Mouse (Mus musculus) CH12.LX (cell line): Measurements from ENCODE around the gene Trex2. TPM values are rescaled to one million over a fixed set of nuclear protein-coding genes. Genes with fewer than 3 reads are reported as not detected.
"Not testable (repeated sequence)": the region's sequence is repeated elsewhere in the genome, so short reads cannot be mapped to it uniquely, and the experiment has no call there.

Experiments
- DNase-seq: peaks from one replicate; pipeline ENCODE4 v3.0.0-alpha.2; 2013; ENCODE audit errors: extremely low read depth
- H3K27ac ChIP-seq: 2 replicates; pipeline ENCODE4 v1.5.1; 2012; ENCODE audit warnings: low read depth, mild to moderate bottlenecking, control low read depth, moderate library complexity; ENCODE audit not compliant: insufficient read depth
- H3K27me3 ChIP-seq: replicated peaks from 2 replicates; pipeline ENCODE3; 2012; ENCODE audit warnings: inconsistent platforms
- H3K36me3 ChIP-seq, 2 experiments: replicated peaks in 1 of 2; 2 replicates each; pipeline versions ENCODE3 to v1.6.1; 2012; ENCODE audit warnings: inconsistent platforms in 1 of 2, low read length in 1 of 2, mild to moderate bottlenecking in 1 of 2, mixed read lengths in 1 of 2, moderate library complexity in 1 of 2; ENCODE audit not compliant: control insufficient read depth in 1 of 2, insufficient read depth in 1 of 2
- H3K4me1 ChIP-seq, 2 experiments: 2 replicates each; pipeline ENCODE4 v1.6.1; 2012; ENCODE audit warnings: inconsistent platforms in 1 of 2, moderate library complexity in 1 of 2; ENCODE audit not compliant: insufficient read depth in 2 of 2, control insufficient read depth in 1 of 2
- H3K4me2 ChIP-seq: 2 replicates; pipeline ENCODE4 v1.6.1; 2012; ENCODE audit warnings: low read depth, mild to moderate bottlenecking, control low read depth; ENCODE audit not compliant: poor library complexity, insufficient read depth, severe bottlenecking
- H3K4me3 ChIP-seq, 3 experiments: fragments of 150-350 bp in 1 of 3; sonication (generic) in 1 of 3; replicated peaks in 1 of 3; 2 replicates each; pipeline versions ENCODE3 to v1.5.1; 2011 to 2012; ENCODE audit warnings: low read depth in 2 of 3, low read length in 2 of 3, mild to moderate bottlenecking in 2 of 3, moderate library complexity in 2 of 3, control low read depth in 1 of 3, improper control_type of control experiment in 1 of 3, inconsistent platforms in 1 of 3, mixed read lengths in 1 of 3; ENCODE audit not compliant: poor library complexity in 1 of 3
- H3K79me2 ChIP-seq: replicated peaks from 2 replicates; pipeline ENCODE4 v1.6.1; 2012; ENCODE audit warnings: mild to moderate bottlenecking, moderate library complexity; ENCODE audit not compliant: control insufficient read depth, poor library complexity, insufficient read depth, severe bottlenecking; ENCODE audit errors: extremely low read depth
- H3K9ac ChIP-seq: 2 replicates; pipeline ENCODE4 v1.6.1; 2012; ENCODE audit warnings: low read depth, mild to moderate bottlenecking, control low read depth, moderate library complexity; ENCODE audit not compliant: insufficient read depth
- H3K9me3 ChIP-seq: replicated peaks from 2 replicates; pipeline ENCODE3; 2012; ENCODE audit warnings: low read length, inconsistent platforms, mixed read lengths
- BHLHE40 ChIP-seq: IDR thresholded peaks from 2 replicates; pipeline ENCODE4 v1.6.1; 2011; ENCODE audit warnings: mild to moderate bottlenecking, low read depth, low read length, improper control_type of control experiment
- CHD2 ChIP-seq: IDR thresholded peaks from 2 replicates; pipeline ENCODE4 v1.6.1; 2011; ENCODE audit warnings: low read length, improper control_type of control experiment
- ELF1 ChIP-seq: IDR thresholded peaks from 2 replicates; pipeline ENCODE4 v1.6.1; 2014; ENCODE audit warnings: low read depth, mild to moderate bottlenecking, inconsistent platforms, low read length, improper control_type of control experiment
- EP300 ChIP-seq: IDR thresholded peaks from 2 replicates; pipeline ENCODE4 v1.6.1; 2011; ENCODE audit warnings: low read length, improper control_type of control experiment
- HCFC1 ChIP-seq: IDR thresholded peaks from 2 replicates; pipeline ENCODE4 v1.6.1; 2012; ENCODE audit warnings: low read depth, mild to moderate bottlenecking, inconsistent platforms, low read length, improper control_type of control experiment
- JUND ChIP-seq: conservative IDR thresholded peaks from 2 replicates; pipeline ENCODE4 v1.6.1; 2011; ENCODE audit warnings: low read depth, low read length, improper control_type of control experiment
- KAT2A ChIP-seq: IDR thresholded peaks from 2 replicates; pipeline ENCODE4 v1.6.1; 2012; ENCODE audit warnings: low read length, improper control_type of control experiment, inconsistent platforms; ENCODE audit not compliant: insufficient replicate concordance
- MEF2A ChIP-seq: IDR thresholded peaks from 2 replicates; pipeline ENCODE4 v1.6.1; 2014; ENCODE audit warnings: low read depth, mild to moderate bottlenecking, inconsistent platforms, low read length, improper control_type of control experiment, borderline replicate concordance
- MXI1 ChIP-seq: IDR thresholded peaks from 2 replicates; pipeline ENCODE4 v1.6.1; 2011; ENCODE audit warnings: mild to moderate bottlenecking, low read depth, low read length, improper control_type of control experiment
- PAX5 ChIP-seq: IDR thresholded peaks from 2 replicates; pipeline ENCODE4 v1.6.1; 2012; ENCODE audit warnings: low read length, inconsistent platforms, mixed read lengths
- POLR2AphosphoS2 ChIP-seq: IDR thresholded peaks from 2 replicates; pipeline ENCODE4 v1.6.1; 2011; ENCODE audit warnings: low read depth, low read length, improper control_type of control experiment
- SMC3 ChIP-seq: IDR thresholded peaks from 2 replicates; pipeline ENCODE4 v1.6.1; 2011; ENCODE audit warnings: low read depth, low read length, improper control_type of control experiment
- TBP ChIP-seq: conservative IDR thresholded peaks from 2 replicates; pipeline ENCODE4 v1.6.1; 2011; ENCODE audit warnings: low read depth, low read length, improper control_type of control experiment
- UBTF ChIP-seq: IDR thresholded peaks from 2 replicates; pipeline ENCODE4 v1.6.1; 2012; ENCODE audit warnings: low read depth, mild to moderate bottlenecking, inconsistent platforms, low read length, improper control_type of control experiment, moderate library complexity
- USF2 ChIP-seq: conservative IDR thresholded peaks from 2 replicates; pipeline ENCODE4 v1.6.1; 2011; ENCODE audit warnings: low read depth, low read length, improper control_type of control experiment
- ZC3H11A ChIP-seq: IDR thresholded peaks from 2 replicates; pipeline ENCODE4 v1.6.1; 2012; ENCODE audit warnings: low read depth, mild to moderate bottlenecking, inconsistent platforms, low read length, improper control_type of control experiment
- ZKSCAN1 ChIP-seq: IDR thresholded peaks from 2 replicates; pipeline ENCODE4 v1.6.1; 2012; ENCODE audit warnings: low read depth, inconsistent platforms, low read length, improper control_type of control experiment, borderline replicate concordance
- ZMIZ1 ChIP-seq: IDR thresholded peaks from 2 replicates; pipeline ENCODE4 v1.6.1; 2012; ENCODE audit warnings: low read depth, mild to moderate bottlenecking, inconsistent platforms, low read length, improper control_type of control experiment
- dilution Hi-C: fragments of 300-500 bp; cut with MboI; formaldehyde crosslinking; loops from 2 replicates; pipeline ENCODE4 v1.14.3; 2020; ENCODE audit warnings: low sequenced_read_pairs; ENCODE audit not compliant: extremely low pct_unique_long_range_greater_than_20kb, extremely low pct_ligation_motif_present
- in situ Hi-C: fragments of 300-500 bp; cut with MboI; formaldehyde crosslinking; loops from 3 replicates; pipeline ENCODE4 v1.14.3; 2019; ENCODE audit warnings: low sequenced_read_pairs, low pct_ligation_motif_present, low pct_unique_long_range_greater_than_20kb, mixed read lengths
- polyA plus RNA-seq: library from polyadenylated mRNA; unstranded; fragments of >175 nt; gene quantifications from 2 replicates; pipeline ENCODE4 v1.2.1, GENCODE M21; 2012; ENCODE audit warnings: low read depth; ENCODE audit not compliant: insufficient read length
- total RNA-seq, 2 experiments: library from RNA; depleted of rRNA; stranded (reverse); fragments of 300-350 nt in 1 of 2; fragments of >200 nt in 1 of 2; gene quantifications; 2 replicates each; pipeline ENCODE4 v1.2.3; 2012 to 2014

Trex2 gene
- total and polyA plus RNA-seq, 3 experiments: not detected

GRCm38 (mm10) chrX:73398636-73399035, 36.5 kb downstream of the Trex2 start, which contains the start of gene Gm18336:
TSS of gene Gm18336 (minus strand) at chrX:73398736.
- dilution Hi-C loops, H3K9ac ChIP-seq: not testable (repeated sequence)

GRCm38 (mm10) chrX:73396446-73396845, 38.7 kb downstream of the Trex2 start:
- Histone ChIP-seq H3K27ac (no peak overlapping the region), H3K27me3 (no peaks in the 10 kb centered on the region), H3K79me2 (no peaks in the 10 kb centered on the region), H3K4me1 (no peaks in the 10 kb centered on the region), H3K4me2 (no peak overlapping the region), H3K36me3 (no peaks in the 10 kb centered on the region), H3K4me3 (no peak overlapping the region), H3K9me3 (no peaks in the 10 kb centered on the region), H3K9ac (no peak overlapping the region)
- TF ChIP-seq MEF2A: no peak
- no peak for TF ChIP-seq BHLHE40
- TF ChIP-seq MXI1: no peak
- no peak for TF ChIP-seq USF2
- TF ChIP-seq ZC3H11A: no peak
- no peak for TF ChIP-seq SMC3
- TF ChIP-seq POLR2AphosphoS2: no peak
- TF ChIP-seq ELF1: no peak
- no peak for TF ChIP-seq KAT2A
- no peak for TF ChIP-seq HCFC1
- TF ChIP-seq EP300: no peak
- TF ChIP-seq UBTF: no peak
- TF ChIP-seq JUND: no peak
- TF ChIP-seq CHD2: no peak
- no peak for TF ChIP-seq TBP
- TF ChIP-seq ZMIZ1: no peak
- no peak for TF ChIP-seq PAX5
- TF ChIP-seq ZKSCAN1: no peak
- dilution Hi-C loops (no loop called here), in situ Hi-C loops (no loop called here)
- DNase-seq: no peak

More at GRCm38 (mm10) chrX:73398636-73399035, 36.5 kb downstream of the Trex2 start, which contains the start of gene Gm18336:
- H3K36me3 ChIP-seq, H3K4me3 ChIP-seq, in situ Hi-C loops, H3K27ac ChIP-seq, H3K9me3 ChIP-seq, H3K79me2 ChIP-seq, H3K4me2 ChIP-seq, H3K4me1 ChIP-seq, H3K27me3 ChIP-seq, DNase-seq: not testable (repeated sequence)
